Mouse (Mus musculus): ENCODE measurements at regions not wholly inside any gene's neighbourhood (a gene's known extent, or its start where the extent isn't known, plus 50 kb on each side); places are given as distances from the start of the nearest gene placed in this dataset.

DNA sequence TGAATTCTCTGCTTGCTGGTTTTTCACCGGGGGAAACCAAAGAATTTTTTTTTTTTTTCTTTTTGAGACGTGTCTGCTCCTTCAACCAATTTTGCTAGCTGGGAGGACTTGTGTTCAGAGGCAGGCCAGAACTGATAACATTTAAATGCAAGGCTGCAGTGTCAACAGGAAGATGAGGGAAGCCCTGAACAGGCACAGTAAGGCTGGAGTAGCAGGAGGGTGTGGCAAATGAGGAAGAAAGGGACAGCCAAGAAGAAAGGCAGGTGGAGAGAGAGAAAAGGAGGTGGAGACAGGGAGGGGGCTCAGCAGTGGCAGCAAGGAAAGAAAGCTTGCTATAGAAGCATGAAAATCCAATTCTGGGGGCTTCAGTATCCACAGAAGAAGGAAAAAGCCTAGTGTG, 130.4 kb upstream of the Cadm1 start:
- DNase-seq (ENCODE audit: low spot score) = no peak

DNA sequence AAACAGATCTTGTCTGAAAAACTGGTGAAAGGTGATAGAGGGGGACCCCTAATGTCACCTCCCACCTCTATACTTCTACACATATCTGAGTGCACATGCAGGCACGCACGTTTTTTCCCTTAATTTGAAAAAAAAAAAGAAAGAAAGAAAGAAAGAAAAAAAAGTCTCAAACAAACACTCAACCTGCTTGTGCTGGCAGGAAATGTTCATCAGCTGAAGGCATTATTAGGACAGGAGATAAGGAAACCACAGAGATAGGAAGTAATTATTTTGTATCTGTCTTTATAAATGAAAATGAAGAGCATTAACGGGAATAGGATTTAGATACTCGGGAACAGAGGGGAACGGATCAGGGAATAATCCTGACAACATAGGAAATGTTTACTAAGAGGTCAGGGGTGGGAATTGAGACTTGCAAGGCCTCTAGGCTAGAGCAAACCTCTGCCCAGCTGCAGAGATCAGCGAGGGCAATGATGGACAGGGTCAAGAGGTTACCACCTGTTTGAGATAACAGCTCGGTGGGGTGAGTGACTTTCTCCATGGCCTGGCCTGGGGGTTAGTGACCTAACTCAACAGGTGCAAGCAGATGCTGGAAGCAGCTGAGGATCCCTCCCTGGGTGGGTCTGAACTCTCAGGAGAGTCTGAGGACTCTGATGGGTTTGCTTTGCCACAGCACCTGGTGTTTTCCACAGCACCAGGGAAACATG, 129.7 kb upstream of the Cadm1 start:
- DNase-seq (ENCODE audit: low spot score) = no peak

DNA sequence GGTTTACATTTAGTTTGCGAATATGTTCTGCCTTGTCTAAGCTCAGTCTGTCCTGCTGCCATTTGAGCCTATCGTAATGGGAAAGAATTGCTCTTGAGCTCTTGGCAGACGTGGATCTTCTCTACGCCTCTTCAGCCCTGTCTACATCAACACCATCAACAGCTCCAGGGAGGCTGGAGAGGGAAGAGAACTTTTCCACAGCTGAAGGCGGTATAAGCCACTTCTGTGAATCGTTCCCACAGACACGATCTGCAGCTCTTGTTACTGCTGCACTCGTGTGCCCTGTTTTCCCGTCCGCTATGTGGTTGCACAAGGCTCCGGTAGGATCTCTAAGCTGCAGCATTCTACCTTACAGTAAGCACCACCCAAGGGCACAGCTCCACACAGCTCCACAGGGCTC, 128.5 kb upstream of the Cadm1 start:
- no peak for DNase-seq (ENCODE audit: low spot score)

DNA sequence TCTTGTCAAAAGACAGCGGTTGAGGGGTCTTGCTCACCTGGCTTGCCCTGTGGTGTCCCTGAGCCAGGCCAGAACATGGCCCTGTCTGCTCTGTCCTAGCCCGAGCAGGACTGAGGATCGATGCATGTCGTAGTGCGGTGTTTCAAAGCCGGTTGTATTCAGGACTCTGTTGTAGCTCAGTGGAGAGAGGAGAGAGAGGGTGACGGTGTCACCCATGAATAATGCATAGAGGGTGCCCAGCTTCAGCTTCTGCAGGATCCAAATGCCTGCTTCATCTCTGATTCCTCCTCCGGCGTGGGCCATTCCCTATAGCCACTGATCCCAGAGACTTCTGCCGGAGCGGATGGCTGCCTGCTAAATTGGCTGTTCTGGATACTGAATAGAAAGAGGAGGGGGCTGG, 126.7 kb upstream of the Cadm1 start:
- DNase-seq (ENCODE audit: low spot score) = no peak

DNA sequence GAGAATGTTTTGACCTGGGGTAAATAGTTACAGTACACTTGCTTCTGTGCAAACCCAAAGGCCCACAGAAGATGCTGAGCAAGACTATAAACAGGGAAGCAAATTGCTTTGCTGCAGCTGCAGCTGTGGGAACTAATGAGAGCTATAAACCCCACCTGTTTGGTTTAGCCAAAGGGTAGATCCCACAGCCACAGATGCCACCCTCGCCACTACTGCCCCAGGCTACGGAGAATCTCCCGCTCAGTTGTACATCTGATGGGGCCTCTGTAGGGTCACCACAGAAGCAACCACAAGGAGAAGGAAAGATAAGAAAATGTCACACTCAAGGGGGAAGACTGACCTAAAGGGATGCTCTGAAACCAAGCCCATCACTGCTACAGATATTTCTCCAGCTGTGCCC, 125.2 kb upstream of the Cadm1 start:
- DNase-seq (ENCODE audit: low spot score) = no peak

DNA sequence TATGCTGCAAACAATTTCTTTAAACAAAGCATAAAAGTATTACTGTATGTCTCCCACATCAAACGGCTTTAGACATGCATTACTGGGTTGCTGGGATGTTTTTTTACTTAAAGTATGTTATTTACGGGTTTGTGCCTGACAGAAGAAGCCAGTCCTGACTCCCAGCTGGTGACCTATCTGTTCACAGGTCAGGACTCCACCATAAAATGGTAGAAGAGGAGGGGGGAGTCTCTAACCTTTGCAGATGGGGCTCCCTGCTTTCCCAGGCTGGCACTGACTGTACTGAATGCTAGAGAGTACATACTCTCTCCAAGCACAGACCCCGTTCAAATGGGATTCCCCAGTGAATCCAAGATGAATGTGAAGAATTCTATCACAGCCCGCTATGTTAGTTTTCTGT, 124.4 kb upstream of the Cadm1 start:
- no peak for DNase-seq (ENCODE audit: low spot score)

DNA sequence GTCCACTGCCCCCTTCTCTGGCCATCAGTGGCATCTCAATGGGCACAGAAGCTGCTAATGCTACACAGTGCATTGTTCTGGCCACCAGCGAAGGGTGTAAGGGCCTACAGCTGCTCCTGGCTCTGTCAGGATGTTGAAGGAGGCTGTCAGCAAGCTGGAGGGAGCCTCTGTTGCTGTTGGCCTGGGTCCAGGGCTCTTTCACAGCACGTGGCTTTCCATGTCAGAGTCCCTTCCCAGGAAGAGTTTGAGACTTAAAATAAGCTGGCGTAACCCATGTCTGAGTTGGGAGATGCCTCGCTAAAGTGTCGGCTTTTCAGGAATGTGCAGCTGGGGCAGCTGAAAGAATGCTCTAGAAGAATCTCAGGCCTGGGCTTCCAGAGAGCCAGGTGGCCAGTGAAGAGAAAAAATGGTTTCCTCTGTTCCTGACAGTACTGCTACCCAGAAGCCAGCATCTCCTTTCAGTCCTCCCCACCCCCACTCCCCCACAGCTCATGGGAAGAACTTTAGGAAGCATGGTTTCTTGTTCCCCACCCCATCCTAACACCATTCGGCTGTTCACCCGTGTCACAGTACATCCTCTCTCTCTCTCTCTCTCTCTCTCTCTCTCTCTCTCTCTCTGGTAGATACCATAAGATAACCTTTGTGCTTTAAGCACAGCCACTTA, 122.8 kb upstream of the Cadm1 start:
- peak; percentile 39 for DNase-seq (ENCODE audit: low spot score)

DNA sequence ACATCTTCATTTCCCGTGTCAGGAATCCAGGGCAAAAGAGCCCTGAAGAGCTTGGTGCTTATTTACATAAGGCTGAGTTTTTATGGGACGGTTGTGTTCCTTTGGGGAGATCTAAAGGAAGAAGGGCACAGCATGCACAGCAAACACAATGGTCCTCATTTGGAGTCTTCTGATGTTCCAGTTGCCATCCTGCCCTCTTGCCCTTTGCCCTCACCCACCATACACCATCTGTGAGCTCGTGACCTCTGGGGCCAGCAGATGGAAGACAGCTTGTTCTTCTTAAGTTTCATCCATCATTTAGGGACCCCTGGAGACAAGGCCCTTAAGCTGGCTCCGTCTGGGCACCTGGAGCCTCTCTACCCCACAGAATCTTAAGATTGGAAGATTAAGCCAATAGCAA, 121.9 kb upstream of the Cadm1 start:
- no peak for DNase-seq (ENCODE audit: low spot score)

DNA sequence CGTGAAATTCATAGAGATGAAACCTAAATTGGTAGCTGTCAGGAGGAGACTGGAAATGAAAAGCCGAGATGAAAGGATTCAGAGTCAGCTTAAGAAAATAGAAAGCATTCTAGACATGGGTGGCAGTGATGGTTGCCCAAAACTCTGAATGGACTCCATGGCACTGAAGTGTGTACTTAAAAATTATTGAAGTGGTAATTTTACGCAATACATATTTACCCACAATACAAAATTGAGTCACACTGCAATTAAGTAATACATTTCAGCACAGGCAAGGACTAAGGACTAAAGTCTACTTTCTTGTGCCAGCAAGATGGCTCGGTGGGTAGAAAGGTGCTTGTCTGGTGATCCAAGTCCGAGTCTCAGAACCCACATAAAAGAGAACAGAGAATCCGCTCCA, 120.4 kb upstream of the Cadm1 start:
- DNase-seq (ENCODE audit: low spot score) = no peak

DNA sequence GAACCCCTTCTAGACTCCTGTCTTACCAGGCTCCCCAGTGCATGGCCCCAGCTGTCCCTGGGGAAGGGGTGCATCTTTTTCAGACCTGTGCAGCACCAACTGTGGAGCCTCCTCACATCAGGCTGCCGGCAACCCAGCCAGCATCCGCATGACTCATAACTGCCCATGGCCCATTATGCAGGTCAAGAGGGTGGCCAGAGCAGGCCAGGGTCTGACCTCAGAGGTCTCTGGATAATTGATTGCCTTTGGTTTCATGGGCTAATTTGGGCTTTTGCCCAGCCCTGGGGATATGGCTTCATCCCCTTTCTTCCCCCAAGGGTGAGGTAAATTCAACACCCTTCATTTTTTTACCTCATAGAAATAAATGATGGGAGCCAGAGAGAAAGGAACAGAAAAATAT, 117.2 kb upstream of the Cadm1 start:
- DNase-seq (ENCODE audit: low spot score) = no peak

DNA sequence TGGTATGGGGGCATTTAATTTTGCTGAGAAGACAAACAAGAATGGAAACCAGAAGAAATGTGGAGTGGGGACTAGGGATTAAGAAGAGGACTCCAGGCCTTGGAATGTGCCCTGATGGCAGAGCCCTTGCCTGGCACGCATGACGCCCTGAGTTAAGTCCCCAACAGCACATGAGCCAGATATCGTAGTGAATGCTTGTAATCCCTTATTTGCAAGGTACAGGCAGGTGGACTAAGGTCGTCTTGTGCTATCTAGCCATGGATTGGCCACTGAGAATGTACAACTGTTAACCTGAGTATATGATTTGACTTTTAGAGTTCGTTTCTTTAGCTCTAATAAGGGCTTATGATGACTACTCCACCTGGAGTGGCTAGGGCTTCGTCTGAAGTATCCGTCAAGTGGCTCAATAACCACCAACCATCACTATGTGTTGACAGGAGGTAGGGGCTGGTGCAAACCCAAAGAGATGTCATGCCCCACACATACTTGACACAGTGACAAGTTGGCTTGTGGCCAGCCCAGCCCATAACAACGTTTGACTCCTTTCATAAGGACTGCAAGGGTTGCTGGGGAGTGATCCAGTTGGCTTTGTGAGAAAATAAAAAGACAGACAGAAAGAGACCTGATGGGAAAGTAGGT, 115.5 kb upstream of the Cadm1 start:
- no peak for DNase-seq (ENCODE audit: low spot score)

DNA sequence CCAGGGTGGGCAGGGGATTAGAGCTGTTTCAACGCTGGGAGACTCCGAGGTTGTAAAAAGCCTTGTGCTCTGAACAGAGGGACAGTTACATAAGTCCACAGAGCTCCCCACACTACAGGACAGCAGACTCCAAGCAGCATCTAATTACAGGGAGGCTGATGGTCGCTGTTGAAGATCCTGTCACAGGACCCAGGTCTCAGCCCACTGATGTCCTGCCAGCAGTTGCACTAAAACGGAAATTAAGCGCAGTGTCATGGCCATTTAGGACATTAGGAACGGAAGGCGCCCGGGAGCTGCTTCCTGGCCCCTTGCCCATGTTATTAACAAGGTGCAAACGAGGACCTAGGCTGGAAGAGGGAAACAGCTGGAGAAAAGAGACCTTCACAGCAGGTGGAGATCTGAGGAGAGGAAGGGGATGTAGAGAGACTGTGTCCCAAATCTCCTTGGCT, 107.8 kb upstream of the Cadm1 start:
- DNase-seq (ENCODE audit: low spot score) = peak; percentile 20

DNA sequence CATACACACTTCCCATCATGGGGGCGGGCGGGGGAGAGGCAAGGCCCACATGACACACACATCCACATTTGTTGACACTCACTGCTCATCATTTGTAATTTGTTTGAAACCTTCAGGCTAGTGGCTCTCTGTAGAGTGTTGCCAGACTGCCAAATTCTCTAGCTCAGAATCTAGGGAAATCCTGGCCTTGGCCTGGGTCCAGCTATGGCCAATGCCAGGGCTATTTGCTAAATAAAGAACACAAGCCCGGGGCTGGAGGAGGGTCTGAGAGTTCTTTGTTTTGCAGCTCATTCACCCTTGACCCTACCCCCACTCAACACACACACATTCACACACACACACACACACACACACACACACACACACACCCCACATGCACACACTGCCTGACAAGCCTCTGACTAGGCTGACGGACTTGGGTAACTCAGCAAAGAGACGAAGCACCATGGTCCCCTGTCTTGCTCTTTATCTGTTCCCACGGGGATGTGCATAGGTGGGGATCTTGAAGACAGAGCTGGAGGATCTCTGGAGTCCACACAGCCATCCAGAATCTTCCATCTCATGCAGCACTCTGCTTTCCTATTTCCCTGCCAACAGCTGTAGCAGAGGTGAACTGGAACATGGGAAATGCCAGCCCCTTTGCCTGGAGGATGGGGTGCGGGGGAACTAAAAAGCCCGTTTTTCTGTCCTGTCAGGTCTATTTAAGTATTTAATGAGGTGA, 107.1 kb upstream of the Cadm1 start:
- peak; percentile 83 for DNase-seq (ENCODE audit: low spot score)

DNA sequence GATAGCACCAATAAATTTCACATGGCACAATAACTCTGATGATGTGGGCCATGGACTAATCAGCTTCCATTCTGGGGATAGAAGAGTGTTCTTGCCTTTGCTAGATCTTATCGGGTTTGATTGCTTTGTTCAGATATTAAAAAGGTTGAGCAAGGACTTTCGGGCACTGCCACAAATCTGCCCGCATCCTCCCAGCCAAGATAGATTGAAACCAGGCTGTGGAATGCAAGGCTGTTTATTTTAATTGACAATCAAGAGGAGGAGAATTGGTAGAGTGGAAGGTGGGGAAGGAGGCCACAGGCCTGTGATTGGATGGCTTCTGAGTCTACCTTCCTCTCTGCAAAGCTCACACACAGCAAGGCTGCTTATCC, 106.5 kb upstream of the Cadm1 start:
- DNase-seq (ENCODE audit: low spot score) = no peak

DNA sequence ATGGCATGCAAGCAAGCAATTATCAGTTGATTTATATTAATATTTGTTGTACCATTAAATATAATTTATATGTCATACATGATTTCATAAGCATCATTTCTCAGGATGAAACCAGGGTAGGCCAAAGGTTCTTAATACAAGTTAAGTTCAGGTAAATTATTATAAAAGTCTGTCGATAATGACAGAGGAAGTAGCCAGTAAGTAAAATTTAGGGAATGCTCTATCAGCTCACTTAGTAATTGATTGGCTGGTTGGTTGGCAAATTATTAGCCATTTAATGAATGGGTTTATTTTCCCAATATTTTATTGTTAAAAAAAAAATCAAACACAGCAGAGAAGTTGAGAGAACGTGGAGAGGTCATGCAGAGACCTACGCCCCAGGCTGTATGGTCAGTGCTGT, 105.8 kb upstream of the Cadm1 start:
- no peak for DNase-seq (ENCODE audit: low spot score)

DNA sequence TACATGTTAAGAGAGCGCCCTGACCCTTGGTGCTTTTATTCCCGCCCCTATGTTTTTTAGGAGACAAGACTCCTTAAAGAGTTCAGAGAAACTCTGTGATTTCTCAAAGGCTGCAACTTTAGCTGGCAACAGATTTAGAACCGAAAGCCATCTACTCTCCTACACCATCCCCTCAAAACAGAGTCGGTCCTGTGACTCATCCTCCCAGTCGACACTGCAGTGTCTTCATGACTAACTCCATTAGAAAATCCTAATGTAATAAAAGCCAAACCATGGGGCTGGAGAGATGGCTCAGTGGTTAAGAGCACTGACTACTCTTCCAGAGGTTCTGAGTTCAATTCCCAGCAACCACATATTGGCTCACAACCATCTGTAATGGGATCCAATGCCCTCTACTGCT, 103.3 kb upstream of the Cadm1 start:
- no peak for DNase-seq (ENCODE audit: low spot score)

DNA sequence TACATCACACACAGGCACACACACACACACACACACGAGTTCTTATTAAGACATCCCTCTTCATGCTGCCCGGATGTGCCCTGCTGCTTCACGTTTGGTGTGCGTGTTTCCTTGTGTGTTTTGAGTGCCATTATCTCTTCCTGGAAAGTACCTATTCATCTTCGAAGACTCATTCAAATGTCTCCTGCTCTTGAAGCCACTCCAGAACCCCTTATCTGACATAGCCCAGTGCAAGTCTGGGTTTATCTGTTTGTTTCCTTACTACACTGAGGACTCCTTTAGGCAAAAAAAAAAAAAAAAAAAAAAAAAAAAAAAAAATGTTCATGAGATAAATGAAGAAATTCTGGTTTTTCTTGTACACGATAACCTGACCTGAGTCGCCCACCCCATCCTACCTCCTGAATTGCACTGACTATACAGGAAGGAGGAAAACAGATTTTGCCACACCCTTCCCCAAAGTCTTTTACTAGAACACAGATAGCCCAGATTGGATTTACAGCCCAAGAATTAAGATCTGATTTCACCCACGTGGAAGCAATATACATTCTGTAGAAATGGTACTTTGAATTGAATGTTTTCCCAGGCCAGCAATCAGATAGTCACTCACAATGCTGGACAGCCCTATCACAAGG, 101.1 kb upstream of the Cadm1 start:
- DNase-seq (ENCODE audit: low spot score) = no peak

DNA sequence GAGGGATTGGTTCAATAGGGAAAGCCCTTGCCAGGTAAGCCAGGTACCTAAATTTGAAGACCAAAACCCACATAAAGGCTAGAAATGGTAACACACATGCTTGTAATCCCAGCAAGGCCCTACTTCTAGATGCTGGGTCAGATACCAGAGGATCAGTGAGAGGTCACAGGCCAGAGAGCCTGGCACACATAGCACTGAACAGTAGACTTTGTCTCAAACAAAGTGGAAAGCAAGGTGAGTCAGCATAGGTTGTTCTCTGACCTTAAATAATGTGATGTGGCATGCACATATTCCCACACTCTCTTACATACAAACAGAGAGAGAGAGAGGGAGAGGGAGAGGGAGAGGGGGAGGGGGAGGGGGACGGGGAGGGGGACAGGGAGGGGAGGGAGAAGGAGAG, 100.3 kb upstream of the Cadm1 start:
- no peak for DNase-seq (ENCODE audit: low spot score)

DNA sequence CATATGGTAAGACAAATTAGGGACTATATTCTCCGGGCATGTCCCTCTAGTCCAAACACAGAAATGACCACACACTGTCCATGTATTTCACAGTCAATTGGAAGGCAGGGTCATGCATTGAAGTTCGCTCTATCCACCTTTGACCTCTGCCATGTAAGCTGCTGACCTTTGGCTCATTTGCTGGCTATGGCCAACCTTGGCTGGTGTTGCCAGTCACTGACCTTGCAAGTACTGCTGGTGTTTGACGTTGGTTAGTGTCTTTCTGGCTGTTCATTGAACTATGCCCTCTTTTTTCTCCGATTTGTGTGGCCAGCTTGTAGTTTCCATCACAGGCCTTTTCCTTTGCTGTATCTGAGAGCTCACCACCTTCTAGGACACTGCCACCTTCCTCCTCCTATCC, 97.3 kb upstream of the Cadm1 start:
- no peak for DNase-seq (ENCODE audit: low spot score)

DNA sequence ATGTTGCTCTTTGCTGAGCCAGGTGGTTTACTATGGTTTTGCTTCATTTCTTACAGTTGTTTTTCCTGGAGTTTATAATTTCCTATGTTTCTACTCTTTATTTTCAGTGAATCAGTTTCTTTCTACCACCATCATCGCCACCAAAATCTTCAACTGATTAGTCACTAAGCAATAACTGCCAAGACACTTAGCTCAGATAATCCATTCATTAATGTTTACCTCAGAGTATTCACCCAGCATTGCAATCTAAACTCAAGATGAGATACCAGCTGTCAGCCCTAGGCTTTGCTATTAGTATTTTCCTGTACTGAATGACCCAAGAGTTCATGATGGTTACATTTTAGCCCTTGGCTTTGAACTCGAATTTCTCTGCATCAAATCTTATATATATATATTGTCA, 96.8 kb upstream of the Cadm1 start:
- DNase-seq (ENCODE audit: low spot score) = no peak

DNA sequence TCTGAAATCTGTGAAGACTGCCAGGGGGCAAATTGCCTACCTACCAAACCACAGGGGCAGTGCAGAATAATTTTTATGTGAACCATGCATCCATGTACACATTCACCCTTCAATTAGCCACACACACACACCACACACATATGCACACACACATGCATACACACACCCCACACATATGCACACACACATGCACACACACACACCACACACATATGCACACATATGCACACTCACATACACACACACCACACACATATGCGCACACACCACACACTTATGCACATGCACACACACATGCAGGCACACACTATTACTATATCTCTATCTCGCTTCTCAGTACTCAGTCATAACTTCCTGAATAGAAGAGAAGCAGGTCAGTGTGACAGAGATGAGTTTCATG, 95.9 kb upstream of the Cadm1 start:
- no peak for DNase-seq (ENCODE audit: low spot score)

DNA sequence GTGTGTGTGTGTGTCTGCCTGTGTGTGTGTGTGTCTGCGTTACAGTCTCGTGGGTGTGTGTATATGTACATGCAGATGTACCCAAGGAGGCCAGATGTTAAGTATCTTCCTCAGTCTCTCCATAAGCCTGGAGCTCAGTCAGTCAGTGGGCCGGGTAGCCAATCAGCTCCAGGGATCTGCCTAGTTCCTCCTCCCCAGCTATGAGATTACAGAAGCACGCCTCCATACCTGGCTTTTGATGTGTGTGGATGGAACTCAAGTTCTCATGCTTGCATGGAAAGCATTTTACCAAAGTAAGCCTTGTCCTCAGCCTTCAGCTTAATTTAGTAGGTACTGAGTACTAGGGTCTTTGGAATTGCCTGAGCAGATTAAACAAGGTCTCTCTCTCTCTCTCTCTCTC, 91.0 kb upstream of the Cadm1 start:
- no peak for DNase-seq (ENCODE audit: low spot score)

DNA sequence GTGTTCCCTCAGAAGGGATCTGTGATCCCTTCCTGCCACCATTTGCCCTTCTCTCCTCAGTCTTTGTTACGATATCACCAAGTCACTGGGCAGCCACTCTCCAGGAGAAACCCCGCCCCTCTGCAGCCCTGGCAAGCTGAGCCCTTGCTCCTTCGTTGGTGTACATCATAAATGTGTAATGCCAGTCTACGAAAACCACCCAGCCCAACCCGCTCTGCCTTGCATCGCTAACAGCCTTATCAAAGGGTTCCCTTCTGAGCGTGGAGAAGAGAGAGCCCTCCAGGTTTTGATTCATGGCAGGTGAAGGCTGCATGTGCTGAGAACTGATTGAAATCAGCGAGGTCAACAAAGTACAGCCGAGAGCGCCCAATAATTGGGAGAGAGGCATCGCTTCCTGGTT, 90.5 kb upstream of the Cadm1 start:
- DNase-seq (ENCODE audit: low spot score) = no peak

Data from ovary, postnatal 36 days (tissue).